Mouse (Mus musculus) megakaryocyte, embryonic 14.5 days (primary cell): ENCODE measurements around the gene Psmg4. TPM values are rescaled to one million over a fixed set of nuclear protein-coding genes. Genes with fewer than 3 reads are reported as not detected.

ENCODE experiments used
- H3K27me3 ChIP-seq: replicated peaks from 2 replicates; pipeline ENCODE3; 2012; ENCODE audit warnings: inconsistent platforms
- H3K36me3 ChIP-seq: replicated peaks from 2 replicates; pipeline ENCODE3; 2012; ENCODE audit warnings: low read length, inconsistent platforms, mixed read lengths
- H3K4me1 ChIP-seq: 2 replicates; pipeline ENCODE4 v1.6.1; 2012; ENCODE audit warnings: inconsistent platforms
- H3K4me3 ChIP-seq: replicated peaks from 2 replicates; pipeline ENCODE3; 2012; ENCODE audit warnings: moderate library complexity, mild to moderate bottlenecking, inconsistent platforms
- H3K9me3 ChIP-seq: 2 replicates; pipeline ENCODE4 v1.6.1; 2012; ENCODE audit warnings: inconsistent platforms
- FLI1 ChIP-seq: IDR thresholded peaks from 2 replicates; pipeline ENCODE4 v1.6.1; 2012; ENCODE audit warnings: low read length, inconsistent platforms, mixed read lengths
- GATA1 ChIP-seq: IDR thresholded peaks from 3 replicates; pipeline ENCODE4 v1.6.1; 2012; ENCODE audit warnings: mixed read lengths, low read length, inconsistent platforms, borderline replicate concordance
- polyA plus RNA-seq: library from polyadenylated mRNA; stranded (reverse); fragments of >175 nt; gene quantifications from 2 replicates; pipeline ENCODE4 v1.2.3, GENCODE M21; 2012; ENCODE audit warnings: low replicate concordance; ENCODE audit not compliant: insufficient read depth

Psmg4 gene
- polyA plus RNA-seq, 1 experiment = 32.8 TPM

DNA sequence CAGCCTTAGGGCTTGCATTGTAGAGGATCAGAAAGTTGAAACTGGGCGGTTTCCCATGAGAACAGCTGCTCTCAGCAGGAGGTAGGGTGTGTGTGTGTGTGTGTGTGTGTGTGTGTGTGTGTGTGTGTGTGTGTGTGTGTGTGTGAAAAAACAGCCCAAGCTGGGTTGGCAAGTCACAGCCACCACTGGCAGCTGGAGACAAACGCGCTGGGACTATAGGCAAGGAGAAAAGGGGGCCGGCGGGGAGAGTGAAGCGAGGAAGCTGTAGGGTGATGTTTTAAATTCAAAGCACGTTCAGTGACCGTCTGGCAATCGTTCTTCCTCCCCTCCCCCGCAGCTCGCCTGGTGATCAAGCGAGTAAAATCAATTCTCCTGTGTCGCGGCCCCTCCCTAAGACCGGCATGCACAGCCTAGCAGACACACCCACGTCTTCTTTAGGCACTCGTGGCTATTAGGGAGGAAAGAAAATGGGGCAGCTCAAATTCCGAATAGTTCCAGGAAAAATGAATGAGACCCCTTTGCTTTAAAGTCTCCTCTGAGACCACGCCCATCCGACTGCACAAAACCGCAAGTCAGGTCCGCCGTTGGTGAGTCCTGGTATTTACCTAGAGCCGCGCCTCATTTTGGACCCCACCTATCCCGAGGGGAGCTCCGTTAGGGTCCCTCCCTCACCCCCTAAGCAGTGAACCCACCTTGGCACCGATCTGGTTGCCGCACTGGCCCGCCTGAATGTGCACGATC, 33.1 kb upstream of the Psmg4 start:
- TF ChIP-seq GATA1 = no peak
- H3K4me1 ChIP-seq = peaks cover 44% of the 10 kb centered on the region
- H3K36me3 ChIP-seq = no peaks in the 10 kb centered on the region
- peak overlapping the region; percentile 94 for H3K4me3 ChIP-seq
- peaks cover 67% of the 10 kb centered on the region for H3K27me3 ChIP-seq
- no peaks in the 10 kb centered on the region for H3K9me3 ChIP-seq

- no peaks in the 10 kb centered on the region for H3K9me3 ChIP-seq
- no peaks in the 10 kb centered on the region for H3K36me3 ChIP-seq
- no peak for TF ChIP-seq GATA1
- TF ChIP-seq FLI1 = no peak
- peak within 1 kb of the TSS; percentile 94 for H3K4me3 ChIP-seq
- peaks cover 44% of the 10 kb centered on the region for H3K4me1 ChIP-seq
- peaks cover 72% of the 10 kb centered on the region for H3K27me3 ChIP-seq
Measured at GRCm38 (mm10) chr13:34130226-34130731, 32.5 kb upstream of the Psmg4 start, which contains the start of gene Tubb2b. TSS of gene Tubb2b (minus strand) at chr13:34130466.

DNA sequence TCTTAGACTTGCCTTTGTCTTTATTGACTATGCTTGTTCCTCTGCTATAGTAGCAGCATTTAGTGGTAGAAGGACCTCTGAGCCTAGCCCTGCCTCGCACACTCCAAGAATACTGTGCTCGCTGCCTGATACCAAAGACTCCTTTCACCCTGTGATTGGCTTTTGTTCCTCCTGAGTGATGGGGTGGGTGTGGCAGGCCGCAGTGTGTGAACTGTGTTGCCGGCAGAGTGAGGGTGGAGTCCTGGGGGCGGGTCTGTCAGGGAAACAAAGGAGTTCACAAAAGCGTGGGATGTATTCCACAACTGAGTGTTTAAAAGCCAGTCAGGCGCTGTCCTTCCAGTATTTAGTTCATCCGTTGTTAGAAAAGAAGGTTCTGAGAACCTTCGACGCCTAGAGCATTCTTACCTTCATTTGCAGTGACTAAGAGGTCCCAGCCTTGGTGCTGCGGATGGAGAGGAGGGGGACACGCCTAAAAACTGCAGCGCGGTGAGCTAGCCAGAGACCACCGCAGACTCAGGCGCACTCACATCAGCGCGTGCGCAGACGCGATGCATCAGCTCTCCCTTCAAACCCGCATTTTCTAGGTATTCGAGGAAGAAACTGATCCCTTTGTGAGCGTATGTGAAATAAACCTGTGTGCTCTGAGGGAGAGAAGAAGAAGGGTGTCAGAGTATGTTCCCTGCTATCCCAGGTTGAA, 31.6 kb upstream of the Psmg4 start:
- H3K9me3 ChIP-seq = no peaks in the 10 kb centered on the region
- peaks cover 75% of the 10 kb centered on the region for H3K27me3 ChIP-seq
- TF ChIP-seq GATA1 = no peak
- no peak for TF ChIP-seq FLI1
- peak overlapping the region; percentile 94 for H3K4me3 ChIP-seq
- H3K4me1 ChIP-seq = peaks cover 44% of the 10 kb centered on the region
- H3K36me3 ChIP-seq = no peaks in the 10 kb centered on the region

GRCm38 (mm10) chr13:34131708-34132060, 31.1 kb upstream of the Psmg4 start:
- H3K4me1 ChIP-seq = peaks cover 44% of the 10 kb centered on the region
- no peaks in the 10 kb centered on the region for H3K9me3 ChIP-seq
- no peaks in the 10 kb centered on the region for H3K36me3 ChIP-seq
- TF ChIP-seq GATA1 = no peak
- TF ChIP-seq FLI1 = no peak
- peak overlapping the region; percentile 94 for H3K4me3 ChIP-seq
- peaks cover 75% of the 10 kb centered on the region for H3K27me3 ChIP-seq

GRCm38 (mm10) chr13:34132299-34132698, 30.5 kb upstream of the Psmg4 start:
- Histone ChIP-seq H3K27me3 (peaks cover 81% of the 10 kb centered on the region), H3K9me3 (no peaks in the 10 kb centered on the region), H3K4me1 (peaks cover 44% of the 10 kb centered on the region), H3K36me3 (no peaks in the 10 kb centered on the region), H3K4me3 (peak overlapping the region; percentile 94)
- no peak for TF ChIP-seq GATA1
- TF ChIP-seq FLI1 = no peak

DNA sequence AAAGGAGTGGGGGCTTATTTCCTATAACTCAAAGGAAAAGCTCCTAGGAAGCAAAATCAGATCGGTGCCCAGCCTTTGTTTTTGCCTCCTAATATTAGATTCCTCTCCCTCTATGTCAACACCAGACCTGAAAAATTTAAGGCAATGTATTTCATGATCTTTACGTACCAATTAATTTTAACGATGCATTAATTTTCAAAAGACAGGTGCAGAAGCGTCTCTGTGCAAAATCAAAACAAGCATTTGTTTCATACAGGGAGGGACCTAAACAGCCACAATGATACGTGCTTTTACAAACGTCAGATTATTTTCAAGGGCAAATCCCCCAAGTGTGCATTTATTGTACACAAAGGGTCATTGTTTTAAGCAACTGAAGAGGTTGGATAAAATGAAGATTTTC, 29.9 kb upstream of the Psmg4 start:
- Histone ChIP-seq H3K9me3 (no peaks in the 10 kb centered on the region), H3K36me3 (no peaks in the 10 kb centered on the region), H3K27me3 (peaks cover 85% of the 10 kb centered on the region), H3K4me3 (no peak overlapping the region), H3K4me1 (peaks cover 44% of the 10 kb centered on the region)
- TF ChIP-seq FLI1 = no peak
- TF ChIP-seq GATA1 = no peak

- no peak for TF ChIP-seq GATA1
- TF ChIP-seq FLI1 = no peak
- no peaks in the 10 kb centered on the region for H3K36me3 ChIP-seq
- peaks cover 86% of the 10 kb centered on the region for H3K27me3 ChIP-seq
- peaks cover 44% of the 10 kb centered on the region for H3K4me1 ChIP-seq
- no peaks in the 10 kb centered on the region for H3K9me3 ChIP-seq
- H3K4me3 ChIP-seq = peak overlapping the region; percentile 18
Measured at GRCm38 (mm10) chr13:34133326-34134071, 29.3 kb upstream of the Psmg4 start.

GRCm38 (mm10) chr13:34134276-34134675, 28.5 kb upstream of the Psmg4 start:
- peaks cover 81% of the 10 kb centered on the region for H3K27me3 ChIP-seq
- TF ChIP-seq GATA1 (no peak), FLI1 (no peak)
- peaks cover 42% of the 10 kb centered on the region for H3K4me1 ChIP-seq
- H3K9me3 ChIP-seq = no peaks in the 10 kb centered on the region
- H3K36me3 ChIP-seq = no peaks in the 10 kb centered on the region
- H3K4me3 ChIP-seq = no peak overlapping the region

GRCm38 (mm10) chr13:34136605-34137004, 26.2 kb upstream of the Psmg4 start:
- peaks cover 19% of the 10 kb centered on the region for H3K4me1 ChIP-seq
- no peaks in the 10 kb centered on the region for H3K9me3 ChIP-seq
- peaks cover 57% of the 10 kb centered on the region for H3K27me3 ChIP-seq
- H3K36me3 ChIP-seq = no peaks in the 10 kb centered on the region
- no peak overlapping the region for H3K4me3 ChIP-seq
- TF ChIP-seq GATA1 (no peak), FLI1 (no peak)

- TF ChIP-seq GATA1 = no peak
- no peak for TF ChIP-seq FLI1
- H3K36me3 ChIP-seq = no peaks in the 10 kb centered on the region
- H3K27me3 ChIP-seq = peaks cover 10% of the 10 kb centered on the region
Measured at GRCm38 (mm10) chr13:34143389-34143788, 19.4 kb upstream of the Psmg4 start.

More at GRCm38 (mm10) chr13:34143389-34143788, 19.4 kb upstream of the Psmg4 start:
- Histone ChIP-seq H3K4me1 (peaks cover 13% of the 10 kb centered on the region), H3K9me3 (no peaks in the 10 kb centered on the region), H3K4me3 (no peak overlapping the region)
